Comparison of ENCODE assay signal across 9 mouse cellular contexts in the genomic region with DNA sequence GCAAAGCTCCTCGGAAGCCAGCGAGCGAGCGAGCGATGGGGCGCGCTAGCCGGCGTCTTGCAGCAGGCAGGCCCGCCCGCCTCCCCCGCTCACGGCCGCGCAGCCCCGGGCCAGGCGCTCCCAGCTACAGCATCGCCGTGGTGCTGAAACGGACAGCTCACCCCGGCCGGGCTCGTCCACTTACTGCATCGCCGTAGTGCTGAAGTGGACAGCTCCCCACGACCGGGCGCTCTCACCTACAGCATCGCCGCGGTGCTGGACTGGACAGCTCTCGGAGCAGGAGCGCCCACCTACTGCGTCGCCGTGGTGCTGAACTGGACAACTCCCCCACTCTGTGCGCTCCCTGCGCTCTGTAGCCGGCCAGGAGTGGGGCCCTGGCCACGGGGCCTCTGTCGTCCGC. TPM values are rescaled to one million over a fixed set of nuclear protein-coding genes. Genes with fewer than 3 reads are reported as not detected.
A peak's percentile ranks its signal among the peaks of the same experiment; 100 is the strongest.
DNase-seq lines count a peak whose midpoint lies in the region; ATAC-seq and TF ChIP-seq lines count a peak whose summit lies in the region.
"Had no signal": no experiment of that assay in that cellular context is flagged by ENCODE, and none has a peak within 500 bp of the region (broad histone marks: within the 10 kb centered on the region; RNA-seq: fewer than 3 reads in every experiment).

Cacng2 (minus strand) TSS at position 325 of the 400 bp plus-strand sequence.

- peak within 1 kb of the TSS; percentile 78 for H3K9ac ChIP-seq in forebrain, postnatal 0 days
- H3K9ac ChIP-seq in neural tube, embryonic 15.5 days (replicated peaks) = peak within 1 kb of the TSS; percentile 63

- H3K4me2 ChIP-seq in forebrain, postnatal 0 days (ENCODE audit: low read depth) = peak within 1 kb of the TSS; percentile 79
- peak within 1 kb of the TSS; percentile 66 for H3K4me2 ChIP-seq in neural tube, embryonic 15.5 days

- peak; percentile 91 for ATAC-seq in forebrain, postnatal 0 days
- ATAC-seq in neural tube, embryonic 15.5 days (ENCODE audit: low FRiP score) = peak; percentile 87

- peak within 1 kb of the TSS; percentile 79 for H3K27ac ChIP-seq in forebrain, postnatal 0 days (ENCODE audit: low read depth, low read length)
- peak within 1 kb of the TSS; percentile 85 for H3K27ac ChIP-seq in neural tube, embryonic 15.5 days (replicated peaks)

- H3K9me3 ChIP-seq in E14TG2a.4 (ENCODE audit: low read length) = no peaks in the 10 kb centered on the region
- no peaks in the 10 kb centered on the region for H3K9me3 ChIP-seq in forebrain, postnatal 0 days (ENCODE audit: low read length)
- no peaks in the 10 kb centered on the region for H3K9me3 ChIP-seq in neural tube, embryonic 15.5 days (replicated peaks)

- no peak for TF ChIP-seq CTCF in E14TG2a.4 (conservative IDR thresholded peaks at IDR 0.05; ENCODE audit: low read length)
- no peak for TF ChIP-seq CTCF in forebrain, postnatal 0 days (IDR thresholded peaks at IDR 0.05; ENCODE audit: low read depth)

- DNase-seq in cerebellum, adult 18-20 months = peak; percentile 76 to 84
- peak; percentile 85 for DNase-seq in forebrain, postnatal 0 days
- peak; percentile 95 to 96 for DNase-seq in heart, postnatal 36 days
- peak; percentile 75 to 86 for DNase-seq in layer of hippocampus, adult 18-20 months (ENCODE audit: low spot score in 2 of 2)
- DNase-seq in lung, adult 18-20 months = peak; percentile 91 to 94
- DNase-seq in thymus, adult 18-20 months = peak; percentile 70 to 71

- WGBS in forebrain, postnatal 0 days = under 1% methylated on average over 38 of the region's 42 CpGs
- WGBS in neural tube, embryonic 15.5 days = under 1% methylated on average over 32 of the region's 42 CpGs

- H3K27me3 ChIP-seq in E14TG2a.4 (ENCODE audit: insufficient read depth, low read length) = peaks cover 75% of the 10 kb centered on the region
- H3K27me3 ChIP-seq in forebrain, postnatal 0 days (ENCODE audit: insufficient read depth, low read length) = no peaks in the 10 kb centered on the region
- no peaks in the 10 kb centered on the region; the same call in 1 of the 2 replicates for H3K27me3 ChIP-seq in neural tube, embryonic 15.5 days (replicated peaks)

- intact Hi-C loops in heart, postnatal 36 days (cut with DNase I) = loop anchor here (5.0 kb wide), 1 partner anchor 187 kb away; no protein-coding TSS in a partner anchor

- no peaks in the 10 kb centered on the region for H3K36me3 ChIP-seq in E14TG2a.4 (ENCODE audit: insufficient read depth, low read length)
- H3K36me3 ChIP-seq in forebrain, postnatal 0 days (ENCODE audit: insufficient read depth) = no peaks in the 10 kb centered on the region
- no peaks in the 10 kb centered on the region for H3K36me3 ChIP-seq in neural tube, embryonic 15.5 days

- H3K4me3 ChIP-seq in E14TG2a.4 (replicated peaks; ENCODE audit: low read length) = peak within 1 kb of the TSS; percentile 77
- peak within 1 kb of the TSS; percentile 66 for H3K4me3 ChIP-seq in forebrain, postnatal 0 days (ENCODE audit: low read depth, low read length)
- peak within 1 kb of the TSS; percentile 54 for H3K4me3 ChIP-seq in neural tube, embryonic 15.5 days (replicated peaks)
- H3K4me3 ChIP-seq: erythroblast, embryonic 14.5 days had no signal

- no peaks in the 10 kb centered on the region; the same call in 1 of the 2 replicates for H3K4me1 ChIP-seq in E14TG2a.4 (replicated peaks; ENCODE audit: low read depth, low read length)
- peaks cover 18% of the 10 kb centered on the region for H3K4me1 ChIP-seq in forebrain, postnatal 0 days (ENCODE audit: insufficient read depth)
- H3K4me1 ChIP-seq in neural tube, embryonic 15.5 days = peaks cover 40% of the 10 kb centered on the region

RNA-seq across cellular contexts. Expression of gene Cacng2, which starts in this region (rescaled TPM):
- total RNA-seq in forebrain, postnatal 0 days (2014; rRNA removed) = 9.8 and 13.6 TPM in 2 replicates
- polyA plus RNA-seq in forebrain, postnatal 0 days (2015; fragmentation: Nextera tagmentation; extraction: Ambion mirVana) = 6.8 and 10.1 TPM in 2 replicates
- total RNA-seq in heart, postnatal 36 days (2021) = not detected
- 10 to 100 TPM; 34.4 to 34.9 TPM for total RNA-seq in layer of hippocampus, adult 18-20 months (2021)
- 15.4 and 18.9 TPM in 2 replicates for polyA plus RNA-seq in neural tube, embryonic 15.5 days (2015; fragmentation: Nextera tagmentation; extraction: Ambion mirVana)
- polyA plus RNA-seq: erythroblast, embryonic 14.5 days had no signal

Comparison
In these comparisons a context has a peak if more than half of its experiments do, and no peak if none do; other contexts are left out.
1. Peak in every context shown above with its lines: DNase-seq, ATAC-seq, H3K4me3 ChIP-seq and H3K27ac ChIP-seq.
2. RNA of gene Cacng2 (total RNA-seq): 34.4 to 34.9 TPM in layer of hippocampus, adult 18-20 months and 9.8 to 13.6 TPM in forebrain, postnatal 0 days; not detected in heart, postnatal 36 days; every median in the first group is over 10 times any median in the second.
3. Peak in DNase-seq in heart, postnatal 36 days; RNA of the gene not detected or under 1 TPM.